Comparison of ENCODE assay signal across 8 mouse cellular contexts in the genomic region with DNA sequence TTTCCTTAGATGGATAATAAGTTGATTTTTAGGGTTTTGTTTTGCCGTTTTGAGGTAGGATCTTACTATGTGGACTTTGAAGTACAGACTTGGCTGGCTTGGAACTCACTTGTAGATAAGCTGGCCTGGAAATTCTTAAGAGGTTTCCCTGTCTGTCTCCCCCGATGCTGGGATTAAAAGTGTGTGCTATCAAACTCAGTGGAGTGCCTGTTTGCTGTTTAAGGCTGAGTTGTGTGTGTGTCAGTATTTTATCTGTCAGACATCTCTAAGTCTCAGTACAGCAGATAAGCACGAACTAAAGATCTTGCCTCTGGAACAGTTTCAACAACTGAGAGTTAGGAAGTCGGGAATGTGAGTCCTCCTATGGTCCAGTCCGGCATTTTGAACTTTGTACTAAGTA. TPM values are rescaled to one million over a fixed set of nuclear protein-coding genes. Genes with fewer than 3 reads are reported as not detected.
DNase-seq lines count a peak whose midpoint lies in the region; ATAC-seq and TF ChIP-seq lines count a peak whose summit lies in the region.

No protein-coding gene starts in this region.

- peak overlapping the region; percentile 50 for H3K4me2 ChIP-seq in intestine, embryonic 16.5 days (ENCODE audit: low read depth, low read length)
- H3K4me2 ChIP-seq in myocyte (ENCODE audit: low read depth) = peak overlapping the region; percentile 84

- H3K4me1 ChIP-seq in embryonic facial prominence, embryonic 10.5 days = peaks cover 28% of the 10 kb centered on the region
- H3K4me1 ChIP-seq in intestine, embryonic 16.5 days (ENCODE audit: control insufficient read depth, insufficient read depth, low read length) = peaks cover 28% of the 10 kb centered on the region

- no peak for TF ChIP-seq POLR2A in myocyte (IDR thresholded peaks at IDR 0.05; ENCODE audit: insufficient read length, low read depth)

- ATAC-seq in intestine, embryonic 16.5 days = peak; percentile 31; the same call in 1 of the 2 replicates
- ATAC-seq in cerebellum, adult (ENCODE audit: insufficient number of reproducible peaks, low FRiP score, low TSS enrichment) = no peak

- peak overlapping the region; percentile 96 for H3K4me3 ChIP-seq in embryonic facial prominence, embryonic 10.5 days
- H3K4me3 ChIP-seq in intestine, embryonic 16.5 days (ENCODE audit: low read length) = peak overlapping the region; percentile 42
- peak overlapping the region; percentile 90 for H3K4me3 ChIP-seq in myocyte

- peaks cover 13% of the 10 kb centered on the region for H3K36me3 ChIP-seq in embryonic facial prominence, embryonic 10.5 days (replicated peaks)
- no peaks in the 10 kb centered on the region for H3K36me3 ChIP-seq in intestine, embryonic 16.5 days (ENCODE audit: control insufficient read depth, insufficient read depth, low read length)
- H3K36me3 ChIP-seq in myocyte (ENCODE audit: control insufficient read depth, insufficient read depth) = no peaks in the 10 kb centered on the region

- H3K27me3 ChIP-seq in embryonic facial prominence, embryonic 10.5 days (replicated peaks; ENCODE audit: low read depth, poor library complexity, severe bottlenecking) = no peaks in the 10 kb centered on the region
- no peaks in the 10 kb centered on the region for H3K27me3 ChIP-seq in intestine, embryonic 16.5 days (replicated peaks; ENCODE audit: control insufficient read depth, insufficient read depth, low read length)
- H3K27me3 ChIP-seq in myocyte (ENCODE audit: control insufficient read depth, insufficient read depth, insufficient read length) = no peaks in the 10 kb centered on the region

- H3ac ChIP-seq in myocyte (ENCODE audit: control insufficient read depth, insufficient read length) = no peak overlapping the region

- no peak overlapping the region for H3K27ac ChIP-seq in embryonic facial prominence, embryonic 10.5 days (replicated peaks)
- H3K27ac ChIP-seq in intestine, embryonic 16.5 days (ENCODE audit: low read length) = peak overlapping the region; percentile 66

- peak; percentile 40 for DNase-seq in kidney, adult 9 months
- no peak for DNase-seq in kidney, postnatal 36 days
- no peak for DNase-seq in embryonic facial prominence, embryonic 10.5 days (ENCODE audit: low spot score)
- no peak for DNase-seq in cerebellum, adult 11 months
- no peak for DNase-seq in urinary bladder, postnatal 4 days (ENCODE audit: low spot score in 2 of 2)

- H3K79me2 ChIP-seq in myocyte (ENCODE audit: control insufficient read depth, insufficient read depth) = peaks cover 62% of the 10 kb centered on the region

- H3K9me3 ChIP-seq in embryonic facial prominence, embryonic 10.5 days = no peaks in the 10 kb centered on the region
- no peaks in the 10 kb centered on the region for H3K9me3 ChIP-seq in intestine, embryonic 16.5 days (ENCODE audit: control insufficient read depth, low read length)

- 39% methylated on average over 5 of the region's 5 CpGs for WGBS in embryonic facial prominence, embryonic 10.5 days
- 3% methylated on average over 5 of the region's 5 CpGs for WGBS in intestine, embryonic 16.5 days

- peak overlapping the region; percentile 46 for H3K9ac ChIP-seq in intestine, embryonic 16.5 days (ENCODE audit: low read depth, low read length)

TF ChIP-seq in myocyte, 11 proteins besides CTCF, POLR2A, EP300 and RAD21:
- no peak for TF ChIP-seq MAX (IDR thresholded peaks at IDR 0.05; ENCODE audit: low read depth)
- no peak for TF ChIP-seq USF1 (IDR thresholded peaks at IDR 0.05; ENCODE audit: low read depth)
- TF ChIP-seq REST (IDR thresholded peaks at IDR 0.05; ENCODE audit: insufficient read depth, insufficient read length) = no peak
- no peak for TF ChIP-seq MYOD1 (IDR thresholded peaks at IDR 0.05; ENCODE audit: control insufficient read depth in 1 of 3, insufficient read length in 2 of 3, low read depth in 2 of 3)
- TF ChIP-seq CEBPB (IDR thresholded peaks at IDR 0.05; ENCODE audit: insufficient read depth, poor library complexity, severe bottlenecking) = no peak

RNA-seq across cellular contexts. Expression of gene Usp47, which starts 1.6 kb away (rescaled TPM):
- 88.0 and 90.9 TPM in 2 replicates for polyA plus RNA-seq in embryonic facial prominence, embryonic 10.5 days (2016; fragmentation: Nextera tagmentation; extraction: Ambion mirVana)
- 48.7 and 50.8 TPM in 2 replicates for polyA plus RNA-seq in intestine, embryonic 16.5 days (2015; fragmentation: Nextera tagmentation; extraction: Ambion mirVana)
- polyA plus RNA-seq in myocyte (2012; fragmentation: generic; extraction: Trizol) = 28.7 TPM

Comparison
In these comparisons a context has a peak if more than half of its experiments do, and no peak if none do; other contexts are left out.
1. H3K4me3 ChIP-seq: peak in every context shown above with its lines; median percentile 96 in embryonic facial prominence, embryonic 10.5 days; 90 in myocyte; 42 in intestine, embryonic 16.5 days.